Mouse (Mus musculus): ENCODE results near the gene Miga1. TPM values are rescaled to one million over a fixed set of nuclear protein-coding genes. Genes with fewer than 3 reads are reported as not detected.

The Miga1 gene
- 14.5 and 18.4 TPM in 2 replicates for polyA plus RNA-seq (2016; fragmentation: Nextera tagmentation; extraction: Ambion mirVana)

- Histone ChIP-seq H3K4me1 (peaks cover 20% of the 10 kb centered on the region), H3K4me3 (peak within 1 kb of the TSS; percentile 94), H3K9me3 (no peaks in the 10 kb centered on the region), H3K36me3 (peaks cover 27% of the 10 kb centered on the region), H3K27me3 (ENCODE audit: insufficient read depth, poor library complexity, severe bottlenecking) (no peaks in the 10 kb centered on the region), H3K27ac (peak within 1 kb of the TSS; percentile 93)
- peak; percentile 92 for DNase-seq (ENCODE audit: low spot score)
- 2% methylated on average over 54 of the region's 54 CpGs for WGBS
These were observed at the start of gene Miga1 for GRCm38 (mm10) chr3:152339862-152340557. Gene Miga1, minus strand, starts transcription at chr3:152340407.

GRCm38 (mm10) chr3:152384106-152384505 lies 43.9 kb upstream of the Miga1 start:
- DNase-seq (ENCODE audit: low spot score) = no peak
- Histone ChIP-seq H3K27ac (no peak overlapping the region), H3K36me3 (peaks cover 75% of the 10 kb centered on the region), H3K9me3 (no peaks in the 10 kb centered on the region), H3K4me3 (no peak overlapping the region), H3K27me3 (ENCODE audit: insufficient read depth, poor library complexity, severe bottlenecking) (no peaks in the 10 kb centered on the region), H3K4me1 (no peaks in the 10 kb centered on the region)
- 77% methylated on average over 11 of the region's 11 CpGs for WGBS

- 90% methylated on average over 4 of the region's 4 CpGs for WGBS
- Histone ChIP-seq H3K4me3 (no peak overlapping the region), H3K27me3 (ENCODE audit: insufficient read depth, poor library complexity, severe bottlenecking) (no peaks in the 10 kb centered on the region), H3K36me3 (peaks cover 84% of the 10 kb centered on the region), H3K9me3 (no peaks in the 10 kb centered on the region), H3K4me1 (no peaks in the 10 kb centered on the region), H3K27ac (no peak overlapping the region)
- DNase-seq (ENCODE audit: low spot score) = no peak
These were observed 35.9 kb upstream of the Miga1 start for GRCm38 (mm10) chr3:152376063-152376462.

- Histone ChIP-seq H3K27me3 (ENCODE audit: insufficient read depth, poor library complexity, severe bottlenecking) (no peaks in the 10 kb centered on the region), H3K4me1 (no peaks in the 10 kb centered on the region), H3K4me3 (no peak overlapping the region), H3K36me3 (peaks cover 86% of the 10 kb centered on the region), H3K9me3 (no peaks in the 10 kb centered on the region), H3K27ac (no peak overlapping the region)
- no peak for DNase-seq (ENCODE audit: low spot score)
- 88% methylated on average over 2 of the region's 2 CpGs for WGBS
These were observed 24.0 kb upstream of the Miga1 start for GRCm38 (mm10) chr3:152364181-152364580.

- no peak overlapping the region for H3K27ac ChIP-seq
- WGBS = 88% methylated on average over 7 of the region's 7 CpGs
- peaks cover 49% of the 10 kb centered on the region for H3K36me3 ChIP-seq
- no peaks in the 10 kb centered on the region for H3K9me3 ChIP-seq
- H3K27me3 ChIP-seq (ENCODE audit: insufficient read depth, poor library complexity, severe bottlenecking) = no peaks in the 10 kb centered on the region
- H3K4me3 ChIP-seq = no peak overlapping the region
- H3K4me1 ChIP-seq = peaks cover 9% of the 10 kb centered on the region; the same call in 1 of the 2 replicates
- DNase-seq (ENCODE audit: low spot score) = no peak
These were observed 18.9 kb upstream of the Miga1 start for GRCm38 (mm10) chr3:152359151-152359550.

- 85% methylated on average over 9 of the region's 9 CpGs for WGBS
- no peaks in the 10 kb centered on the region for H3K27me3 ChIP-seq (ENCODE audit: insufficient read depth, poor library complexity, severe bottlenecking)
- no peak overlapping the region for H3K27ac ChIP-seq
- peaks cover 28% of the 10 kb centered on the region for H3K36me3 ChIP-seq
- DNase-seq (ENCODE audit: low spot score) = no peak
- H3K9me3 ChIP-seq = no peaks in the 10 kb centered on the region
- peaks cover 18% of the 10 kb centered on the region for H3K4me1 ChIP-seq
- H3K4me3 ChIP-seq = no peak overlapping the region
These were observed 16.5 kb upstream of the Miga1 start for GRCm38 (mm10) chr3:152356751-152357150.

- DNase-seq (ENCODE audit: low spot score) = peak; percentile 79
- WGBS = 58% methylated on average over 5 of the region's 5 CpGs
- Histone ChIP-seq H3K27ac (no peak overlapping the region), H3K27me3 (ENCODE audit: insufficient read depth, poor library complexity, severe bottlenecking) (no peaks in the 10 kb centered on the region), H3K9me3 (no peaks in the 10 kb centered on the region), H3K36me3 (peaks cover 14% of the 10 kb centered on the region), H3K4me1 (peaks cover 30% of the 10 kb centered on the region), H3K4me3 (no peak overlapping the region)
These were observed 15.2 kb upstream of the Miga1 start for GRCm38 (mm10) chr3:152355361-152355760.

- Histone ChIP-seq H3K9me3 (no peaks in the 10 kb centered on the region), H3K27me3 (ENCODE audit: insufficient read depth, poor library complexity, severe bottlenecking) (no peaks in the 10 kb centered on the region), H3K4me1 (peaks cover 39% of the 10 kb centered on the region), H3K36me3 (peaks cover 2% of the 10 kb centered on the region; the same call in 1 of the 2 replicates), H3K27ac (no peak overlapping the region), H3K4me3 (no peak overlapping the region)
- 76% methylated on average over 10 of the region's 10 CpGs for WGBS
- no peak for DNase-seq (ENCODE audit: low spot score)
These were observed 13.4 kb upstream of the Miga1 start for GRCm38 (mm10) chr3:152353434-152354177.

GRCm38 (mm10) chr3:152352289-152352688 lies 12.1 kb upstream of the Miga1 start:
- no peak for DNase-seq (ENCODE audit: low spot score)

GRCm38 (mm10) chr3:152350966-152351365 lies 10.8 kb upstream of the Miga1 start:
- Histone ChIP-seq H3K27ac (no peak overlapping the region), H3K4me1 (peaks cover 42% of the 10 kb centered on the region), H3K9me3 (no peaks in the 10 kb centered on the region), H3K4me3 (no peak overlapping the region), H3K36me3 (0 out of 2 replicates have a peak, but pooled peaks cover 2% of the 10 kb centered on the region), H3K27me3 (ENCODE audit: insufficient read depth, poor library complexity, severe bottlenecking) (no peaks in the 10 kb centered on the region)
- no peak for DNase-seq (ENCODE audit: low spot score)
- 81% methylated on average over 5 of the region's 5 CpGs for WGBS

More at GRCm38 (mm10) chr3:152352289-152352688, 12.1 kb upstream of the Miga1 start:
- Histone ChIP-seq H3K27me3 (ENCODE audit: insufficient read depth, poor library complexity, severe bottlenecking) (no peaks in the 10 kb centered on the region), H3K9me3 (no peaks in the 10 kb centered on the region), H3K4me3 (no peak overlapping the region), H3K36me3 (0 out of 2 replicates have a peak, but pooled peaks cover 2% of the 10 kb centered on the region), H3K27ac (no peak overlapping the region), H3K4me1 (peaks cover 42% of the 10 kb centered on the region)
- WGBS = 78% methylated on average over 4 of the region's 4 CpGs

GRCm38 (mm10) chr3:152350431-152350830 lies 10.2 kb upstream of the Miga1 start:
- Histone ChIP-seq H3K4me1 (peaks cover 40% of the 10 kb centered on the region), H3K27me3 (ENCODE audit: insufficient read depth, poor library complexity, severe bottlenecking) (no peaks in the 10 kb centered on the region), H3K36me3 (0 out of 2 replicates have a peak, but pooled peaks cover 2% of the 10 kb centered on the region), H3K9me3 (no peaks in the 10 kb centered on the region), H3K4me3 (no peak overlapping the region), H3K27ac (no peak overlapping the region)
- WGBS = 66% methylated on average over 3 of the region's 3 CpGs
- no peak for DNase-seq (ENCODE audit: low spot score)

- DNase-seq (ENCODE audit: low spot score) = no peak
- H3K36me3 ChIP-seq = 0 out of 2 replicates have a peak, but pooled peaks cover 2% of the 10 kb centered on the region
- 84% methylated on average over 10 of the region's 10 CpGs for WGBS
- no peak overlapping the region for H3K27ac ChIP-seq
- peaks cover 35% of the 10 kb centered on the region for H3K4me1 ChIP-seq
- H3K4me3 ChIP-seq = no peak overlapping the region
- H3K9me3 ChIP-seq = no peaks in the 10 kb centered on the region
- no peaks in the 10 kb centered on the region for H3K27me3 ChIP-seq (ENCODE audit: insufficient read depth, poor library complexity, severe bottlenecking)
These were observed 8.0 kb upstream of the Miga1 start for GRCm38 (mm10) chr3:152348011-152348830.
